Mouse (Mus musculus) liver, postnatal 0 days (tissue): ENCODE data around the gene 1190002N15Rik. TPM values are rescaled to one million over a fixed set of nuclear protein-coding genes. Genes with fewer than 3 reads are reported as not detected.
A peak's percentile ranks its signal among the peaks of the same experiment; 100 is the strongest.

Source experiments
- ATAC-seq: fragments of 200-750 bp; cut with Nextera tagmentation; 2 replicates; pipeline ENCODE4 v1.8.0; 2017; ENCODE audit warnings: mild to moderate bottlenecking, moderate library complexity
- DNase-seq: peaks from one replicate; pipeline ENCODE4 v3.0.0-alpha.2; 2016
- H3K27ac ChIP-seq: fragments of 300-500 bp; sonication (generic); 2 replicates; pipeline ENCODE4 v1.5.1; 2014; ENCODE audit warnings: antibody characterized with exemption, moderate library complexity, mild to moderate bottlenecking, low read depth
- H3K27me3 ChIP-seq: fragments of 300-500 bp; sonication (generic); 2 replicates; pipeline ENCODE4 v1.6.1; 2014; ENCODE audit warnings: low read length, control low read depth, mixed read lengths; ENCODE audit not compliant: insufficient read depth
- H3K36me3 ChIP-seq: fragments of 300-500 bp; sonication (generic); replicated peaks from 2 replicates; pipeline ENCODE4 v1.6.1; 2014; ENCODE audit warnings: mild to moderate bottlenecking, control low read depth, low read length, moderate library complexity, mixed read lengths; ENCODE audit not compliant: insufficient read depth
- H3K4me1 ChIP-seq: fragments of 300-500 bp; sonication (generic); 2 replicates; pipeline ENCODE4 v1.6.1; 2014; ENCODE audit warnings: antibody characterized with exemption, mild to moderate bottlenecking, control low read depth; ENCODE audit not compliant: insufficient read depth
- H3K4me2 ChIP-seq: fragments of 300-500 bp; sonication (generic); 2 replicates; pipeline ENCODE4 v1.6.1; 2014; ENCODE audit warnings: low read depth, mild to moderate bottlenecking, low read length, moderate library complexity, mixed read lengths
- H3K4me3 ChIP-seq: fragments of 300-500 bp; sonication (generic); 2 replicates; pipeline ENCODE4 v1.5.1; 2014; ENCODE audit warnings: low read depth, low read length
- H3K9ac ChIP-seq: fragments of 300-500 bp; sonication (generic); replicated peaks from 2 replicates; pipeline ENCODE4 v1.6.1; 2014; ENCODE audit warnings: mild to moderate bottlenecking, moderate library complexity
- H3K9me3 ChIP-seq: fragments of 300-500 bp; sonication (generic); 2 replicates; pipeline ENCODE4 v1.6.1; 2016; ENCODE audit warnings: mild to moderate bottlenecking, control low read depth, low read length, mixed read lengths
- CTCF ChIP-seq: sonication (generic); IDR thresholded peaks from 2 replicates; pipeline ENCODE4 v1.5.1; 2016; ENCODE audit warnings: antibody characterized with exemption, low read depth
- EP300 ChIP-seq: IDR thresholded peaks from 2 replicates; pipeline ENCODE4 v1.6.1; 2016; ENCODE audit warnings: antibody characterized with exemption, low read depth, mild to moderate bottlenecking
- WGBS: fragments of 180-500 bp; shearing (Covaris S2); extraction: QIAGEN DNeasy Blood & Tissue Kit; methylation state at CpG from one replicate; pipeline ENCODE4 v1.1.7; 2014; ENCODE audit not compliant: insufficient replicate concordance; 5-methylcytosine and 5-hydroxymethylcytosine counted together
- polyA plus RNA-seq: library from polyadenylated mRNA; unstranded; fragments of >200 nt; fragmentation: Nextera tagmentation; extraction: Ambion mirVana; gene quantifications from 2 replicates; pipeline ENCODE4 v1.2.1, GENCODE M21; 2015

1190002N15Rik gene
- polyA plus RNA-seq, 1 experiment from 2014 or later = 14.6 TPM

DNA sequence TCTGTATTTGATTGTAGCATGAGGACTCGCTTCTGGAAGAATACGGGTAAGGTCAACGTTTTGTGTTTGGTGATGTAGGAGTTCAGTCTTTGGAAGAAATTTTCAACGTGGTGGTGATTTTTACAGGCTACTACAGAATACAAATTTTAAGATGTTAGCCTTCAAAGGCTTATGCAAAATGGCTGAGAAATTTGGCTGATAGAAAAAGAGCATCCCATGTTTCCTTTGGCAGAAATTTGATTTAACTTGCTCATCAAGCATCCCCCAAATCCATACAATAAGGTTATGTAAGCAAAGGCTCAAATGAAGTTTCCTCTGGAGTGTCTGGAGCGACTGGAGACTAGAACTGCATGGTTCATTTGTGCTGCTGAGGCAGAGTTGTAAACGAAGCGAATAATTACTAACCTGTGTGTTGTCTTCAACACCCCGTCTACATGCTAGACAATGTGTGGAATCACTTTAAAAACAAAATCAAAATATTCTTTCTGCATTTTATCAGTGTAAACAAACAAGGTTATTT is 1.5 kb upstream of the 1190002N15Rik start:
- Histone ChIP-seq H3K9me3 (no peaks in the 10 kb centered on the region), H3K9ac (peak overlapping the region; percentile 76), H3K4me2 (peak overlapping the region; percentile 97), H3K27ac (peak overlapping the region; percentile 98; the same call in 1 of the 2 replicates), H3K4me3 (peak overlapping the region; percentile 63), H3K36me3 (no peaks in the 10 kb centered on the region), H3K27me3 (no peaks in the 10 kb centered on the region), H3K4me1 (peaks cover 12% of the 10 kb centered on the region)
- ATAC-seq (no peak), DNase-seq (no peak)
- 57% methylated on average over 8 of the region's 8 CpGs for WGBS
- TF ChIP-seq EP300 = no peak
- TF ChIP-seq CTCF = no peak

DNA sequence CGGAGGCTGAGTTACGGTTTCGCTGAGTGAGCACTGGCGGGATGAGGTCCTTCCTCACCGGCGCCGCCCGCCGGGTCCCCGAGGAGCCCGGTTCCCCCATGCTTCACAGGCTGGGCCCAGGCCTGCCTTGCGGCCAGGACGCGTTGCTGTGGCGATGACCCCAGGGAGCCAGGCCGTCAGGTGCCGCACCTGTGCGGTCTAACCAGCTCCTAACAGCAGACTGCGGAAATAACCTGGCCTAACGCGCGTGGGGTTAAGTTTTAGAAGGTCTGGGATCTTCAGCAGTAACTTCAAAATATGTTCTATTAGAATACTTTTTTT is 902 bp upstream of the 1190002N15Rik start:
- TF ChIP-seq CTCF (no peak), EP300 (no peak)
- peak; percentile 46 for ATAC-seq
- H3K9me3 ChIP-seq = no peaks in the 10 kb centered on the region
- H3K4me1 ChIP-seq = peaks cover 16% of the 10 kb centered on the region
- peak overlapping the region; percentile 76 for H3K9ac ChIP-seq
- H3K4me3 ChIP-seq = peak overlapping the region; percentile 63
- H3K4me2 ChIP-seq = peak overlapping the region; percentile 97
- H3K27ac ChIP-seq = peak overlapping the region; percentile 98
- DNase-seq = no peak
- no peaks in the 10 kb centered on the region for H3K36me3 ChIP-seq
- under 1% methylated on average over 22 of the region's 22 CpGs for WGBS
- H3K27me3 ChIP-seq = no peaks in the 10 kb centered on the region

DNA sequence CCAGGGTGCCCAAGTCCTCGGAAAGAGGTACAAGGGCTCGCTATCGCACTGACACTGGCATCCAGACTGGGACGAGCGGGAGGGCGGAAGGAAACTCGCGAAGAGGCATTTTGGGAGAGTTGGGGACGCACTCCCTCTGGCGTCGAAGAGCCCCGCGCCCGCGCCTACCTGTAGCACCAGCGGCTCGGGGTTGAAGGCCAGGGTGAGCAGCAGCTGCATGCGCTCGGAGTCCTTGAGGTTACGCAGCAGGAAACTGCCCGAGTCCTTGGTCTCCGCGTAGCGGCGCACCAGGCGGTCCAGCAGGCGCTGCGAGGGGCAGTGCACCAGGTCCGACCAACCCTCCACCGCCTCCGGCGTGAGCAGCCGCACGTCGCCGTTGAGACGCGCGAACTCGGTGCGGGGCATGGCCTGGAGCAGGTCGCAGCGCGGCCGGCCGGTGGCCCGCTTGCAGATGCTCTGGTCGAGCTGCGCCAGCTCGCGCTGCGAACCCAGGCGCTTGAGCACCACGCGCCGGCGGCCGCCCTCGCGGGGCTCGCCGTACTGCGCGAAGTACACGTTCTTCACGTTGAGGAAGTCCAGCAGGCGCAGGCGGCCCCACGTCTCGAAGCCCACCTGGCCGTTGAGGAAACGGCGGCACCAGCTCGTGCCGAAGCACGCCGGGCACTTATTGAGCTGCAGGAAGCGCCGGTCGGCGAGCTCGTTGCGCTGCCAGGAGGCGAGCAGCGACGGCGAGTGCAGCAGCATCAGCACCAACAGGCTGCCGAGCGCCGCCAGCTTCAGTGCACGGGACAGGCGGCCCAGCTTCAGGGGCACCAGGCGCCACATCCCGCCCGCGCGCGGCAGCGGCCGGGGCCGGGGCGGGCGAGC is 597 bp downstream of the 1190002N15Rik start:
- WGBS = under 1% methylated on average over 86 of the region's 103 CpGs
- TF ChIP-seq CTCF (peak; percentile 68), EP300 (no peak)
- Histone ChIP-seq H3K27me3 (no peaks in the 10 kb centered on the region), H3K9me3 (no peaks in the 10 kb centered on the region), H3K36me3 (no peaks in the 10 kb centered on the region), H3K4me1 (peaks cover 20% of the 10 kb centered on the region), H3K4me2 (peak overlapping the region; percentile 97), H3K4me3 (peak overlapping the region; percentile 63), H3K9ac (peak overlapping the region; percentile 76), H3K27ac (peak overlapping the region; percentile 98)
- ATAC-seq (peak; percentile 33), DNase-seq (peak; percentile 77)

DNA sequence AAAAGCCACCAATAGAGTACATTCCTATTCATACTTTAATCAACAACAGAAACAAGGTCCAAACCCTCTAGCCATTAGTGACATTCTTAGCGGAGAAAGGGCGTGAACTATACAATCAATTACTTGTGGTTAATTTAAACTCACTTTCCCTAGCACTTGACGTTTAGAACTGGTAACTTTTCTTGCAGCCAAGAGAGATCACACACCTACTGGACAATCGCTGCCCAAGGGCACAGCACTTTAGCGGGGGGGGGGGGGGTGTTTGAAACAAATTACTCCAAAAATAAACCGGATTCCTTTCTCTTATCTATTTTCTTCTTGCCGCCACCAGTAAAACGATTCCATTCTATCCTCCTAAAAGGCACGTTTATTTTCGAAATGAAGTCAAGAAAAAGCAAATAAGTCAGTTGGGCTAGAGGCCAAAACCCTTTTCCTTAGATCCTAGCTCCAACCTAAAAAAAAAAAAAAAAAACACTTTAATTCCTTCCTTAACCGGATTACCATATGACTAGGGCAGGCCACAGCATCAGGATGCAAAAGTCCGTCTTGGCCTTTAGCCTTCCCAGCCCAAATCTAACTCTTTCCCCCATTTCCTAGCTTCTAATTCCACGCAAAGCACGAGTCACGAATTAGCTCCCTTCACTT is 1.5 kb downstream of the 1190002N15Rik start:
- Histone ChIP-seq H3K36me3 (no peaks in the 10 kb centered on the region), H3K9me3 (no peaks in the 10 kb centered on the region), H3K9ac (peak overlapping the region; percentile 76), H3K27ac (peak overlapping the region; percentile 98), H3K27me3 (no peaks in the 10 kb centered on the region), H3K4me2 (peak overlapping the region; percentile 97), H3K4me3 (peak overlapping the region; percentile 63), H3K4me1 (peaks cover 23% of the 10 kb centered on the region)
- DNase-seq (no peak), ATAC-seq (no peak)
- WGBS = 3% methylated on average over 15 of the region's 15 CpGs
- TF ChIP-seq CTCF (no peak), EP300 (no peak)

DNA sequence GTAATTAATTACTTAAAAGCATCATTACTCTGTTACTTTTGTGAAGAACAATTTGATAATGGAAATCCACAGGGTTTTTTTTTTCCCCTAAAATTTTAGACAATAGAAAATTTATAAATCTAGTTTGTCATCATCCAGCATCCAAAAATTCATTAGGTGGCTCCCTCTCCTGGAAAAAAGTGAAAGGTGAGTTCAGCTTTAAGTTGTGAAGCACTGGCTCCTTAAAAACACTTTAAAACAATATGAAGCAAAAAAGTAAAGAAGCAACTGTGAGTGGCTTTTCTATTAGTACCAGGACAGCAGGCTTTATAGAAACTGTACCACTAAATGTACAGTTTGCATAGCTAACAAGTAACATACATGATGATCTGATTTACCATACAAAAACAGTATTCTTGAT is 3.1 kb downstream of the 1190002N15Rik start:
- DNase-seq = no peak
- Histone ChIP-seq H3K4me2 (peak overlapping the region; percentile 97), H3K9ac (no peak overlapping the region), H3K9me3 (no peaks in the 10 kb centered on the region), H3K4me1 (peaks cover 26% of the 10 kb centered on the region), H3K36me3 (no peaks in the 10 kb centered on the region), H3K27me3 (no peaks in the 10 kb centered on the region), H3K4me3 (no peak overlapping the region), H3K27ac (no peak overlapping the region)
- no peak for ATAC-seq
- peak; percentile 32 for TF ChIP-seq CTCF
- TF ChIP-seq EP300 = no peak

DNA sequence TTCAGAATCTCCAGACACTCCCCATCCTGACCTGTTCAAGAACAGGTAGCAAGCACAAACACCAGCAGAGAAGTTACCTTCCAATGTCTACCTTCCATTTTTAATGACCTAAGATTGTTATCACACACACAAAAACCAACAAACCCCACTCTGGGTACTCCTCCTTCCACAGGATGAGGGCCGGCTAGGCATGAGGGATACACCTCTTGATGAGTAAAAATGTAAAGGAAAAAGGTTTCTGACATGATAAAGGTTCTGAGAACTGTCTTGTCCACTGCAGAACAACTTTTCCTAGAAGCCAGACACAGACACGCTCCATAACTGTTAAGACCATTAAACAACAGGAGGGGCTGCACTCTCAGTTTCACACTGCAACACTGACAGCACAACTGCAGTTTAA is 3.7 kb downstream of the 1190002N15Rik start:
- Histone ChIP-seq H3K9me3 (no peaks in the 10 kb centered on the region), H3K27me3 (no peaks in the 10 kb centered on the region), H3K4me2 (peak overlapping the region; percentile 39), H3K9ac (no peak overlapping the region), H3K4me3 (no peak overlapping the region), H3K36me3 (no peaks in the 10 kb centered on the region), H3K4me1 (peaks cover 27% of the 10 kb centered on the region), H3K27ac (no peak overlapping the region)
- no peak for DNase-seq
- 38% methylated on average over 2 of the region's 2 CpGs for WGBS
- ATAC-seq = no peak
- no peak for TF ChIP-seq EP300
- TF ChIP-seq CTCF = no peak
